ENCODE assay signal across 27 mouse cellular contexts in genomic region chr17:6830004-6830592, GRCm38 (mm10). TPM values are rescaled to one million over a fixed set of nuclear protein-coding genes. Genes with fewer than 3 reads are reported as not detected.
DNase-seq lines count a peak whose midpoint lies in the region; ATAC-seq and TF ChIP-seq lines count a peak whose summit lies in the region.
"Had no signal": no experiment of that assay in that cellular context is flagged by ENCODE, and none has a peak within 500 bp of the region (broad histone marks: within the 10 kb centered on the region; RNA-seq: fewer than 3 reads in every experiment).

No protein-coding gene starts in this region.

- TF ChIP-seq POLR2A in CH12.LX (IDR thresholded peaks at IDR 0.05; ENCODE audit: low read depth, low read length), result peak; percentile 42

- no peaks in the 10 kb centered on the region for H3K79me2 ChIP-seq in CH12.LX (replicated peaks; ENCODE audit: control insufficient read depth, extremely low read depth, insufficient read depth, poor library complexity, severe bottlenecking)

- H3K4me3 ChIP-seq in lung, postnatal 0 days (ENCODE audit: low read depth, low read length), result no peak overlapping the region
- no peak overlapping the region for H3K4me3 ChIP-seq in CH12.LX (replicated peaks in 1 of 3; ENCODE audit: low read depth in 2 of 3, low read length in 2 of 3, poor library complexity in 1 of 3)
- H3K4me3 ChIP-seq: embryonic facial prominence, embryonic 15.5 days; hindbrain, embryonic 10.5 days; limb, embryonic 12.5 days; liver, embryonic 13.5 days; midbrain, embryonic 12.5 days; neural tube, embryonic 12.5 days had no signal

- H3K9ac ChIP-seq in lung, postnatal 0 days (replicated peaks; ENCODE audit: low read depth), result no peak overlapping the region
- H3K9ac ChIP-seq in CH12.LX (ENCODE audit: insufficient read depth, low read depth), result peak overlapping the region; percentile 3; the same call in 1 of the 2 replicates
- H3K9ac ChIP-seq: embryonic facial prominence, embryonic 15.5 days; limb, embryonic 12.5 days; liver, embryonic 13.5 days; midbrain, embryonic 12.5 days; neural tube, embryonic 12.5 days had no signal

- no peak; the same call in 1 of the 2 replicates for TF ChIP-seq RAD21 in CH12.LX (IDR thresholded peaks at IDR 0.05; ENCODE audit: low read depth, low read length)

- H3K9me3 ChIP-seq in lung, postnatal 0 days (ENCODE audit: low read length), result no peaks in the 10 kb centered on the region
- H3K9me3 ChIP-seq in CH12.LX (replicated peaks; ENCODE audit: low read length), result no peaks in the 10 kb centered on the region
- H3K9me3 ChIP-seq: embryonic facial prominence, embryonic 15.5 days; hindbrain, embryonic 10.5 days; limb, embryonic 12.5 days; liver, embryonic 13.5 days; midbrain, embryonic 12.5 days; neural tube, embryonic 12.5 days had no signal

- H3K4me1 ChIP-seq in lung, postnatal 0 days (ENCODE audit: insufficient read depth, low read depth, low read length), result peaks cover 8% of the 10 kb centered on the region
- peaks cover 18 to 53% of the 10 kb centered on the region in 2 experiments for H3K4me1 ChIP-seq in CH12.LX (ENCODE audit: control insufficient read depth in 1 of 2, insufficient read depth in 2 of 2)
- H3K4me1 ChIP-seq: neural tube, embryonic 12.5 days had no signal

- peak; percentile 47 for DNase-seq in CD4-positive, CD25-positive, alpha-beta regulatory T cell, adult 2 months (ENCODE audit: low read depth, low spot score)
- DNase-seq in lung, postnatal 0 days (ENCODE audit: low spot score), result no peak
- no peak for DNase-seq in lung, postnatal 36 days
- peak; percentile 75 for DNase-seq in CH12.LX (ENCODE audit: extremely low read depth)
- peak; percentile 37 for DNase-seq in splenic B cell, adult 2 months (ENCODE audit: low read depth, low spot score)
- no peak for DNase-seq in natural killer cell, adult 2 months (ENCODE audit: low spot score in 2 of 2)
- DNase-seq in frontal cortex, adult 2 months (ENCODE audit: extremely low spot score in 1 of 2, low spot score in 1 of 2), result no peak
- DNase-seq: adrenal gland, postnatal 14 days; cerebellum, adult 2 months; cerebellum, postnatal 36 days; embryo, embryonic 11 days; gastrocnemius, postnatal 10 days; kidney, postnatal 36 days; layer of hippocampus, postnatal 36 days; liver, embryonic 13.5 days; lung, adult 2 months; thymus, adult 2 months had no signal

- TF ChIP-seq EP300 in lung, postnatal 0 days (IDR thresholded peaks at IDR 0.05), result no peak
- TF ChIP-seq EP300 in CH12.LX (IDR thresholded peaks at IDR 0.05; ENCODE audit: low read length), result no peak; the same call in none of the 2 replicates

- dilution Hi-C loops in CH12.LX (cut with MboI; ENCODE audit: extremely low pct_ligation_motif_present, extremely low pct_unique_long_range_greater_than_20kb, low sequenced_read_pairs), result no loop called here

- in situ Hi-C loops in CH12.LX (cut with MboI; ENCODE audit: low pct_ligation_motif_present, low pct_unique_long_range_greater_than_20kb, low sequenced_read_pairs), result no loop called here

- H3K36me3 ChIP-seq in lung, postnatal 0 days (ENCODE audit: insufficient read depth, low read length), result no peaks in the 10 kb centered on the region
- no peaks in the 10 kb centered on the region for H3K36me3 ChIP-seq in CH12.LX (replicated peaks in 1 of 2; ENCODE audit: control insufficient read depth in 1 of 2, insufficient read depth in 1 of 2, low read length in 1 of 2)
- no peaks in the 10 kb centered on the region for H3K36me3 ChIP-seq in splenic B cell, adult 2 months (ENCODE audit: control insufficient read depth, insufficient read depth, low read length, poor library complexity, severe bottlenecking)
- H3K36me3 ChIP-seq: embryonic facial prominence, embryonic 15.5 days; hindbrain, embryonic 10.5 days; limb, embryonic 12.5 days; liver, embryonic 13.5 days; midbrain, embryonic 12.5 days; neural tube, embryonic 12.5 days had no signal

- no peak for ATAC-seq in CD4-positive, CD25-positive, alpha-beta regulatory T cell, adult 4 months
- ATAC-seq in lung, postnatal 0 days, result no peak
- ATAC-seq: forebrain, embryonic 14.5 days; hindbrain, embryonic 16.5 days; intestine, postnatal 0 days had no signal

- no peak for TF ChIP-seq CTCF in lung, postnatal 0 days (IDR thresholded peaks at IDR 0.05)
- TF ChIP-seq CTCF in CH12.LX (conservative IDR thresholded peaks at IDR 0.05 in 1 of 2, IDR thresholded peaks at IDR 0.05 in 1 of 2; ENCODE audit: low read depth in 2 of 2, low read length in 2 of 2), result no peak

- peak overlapping the region; percentile 88; the same call in 1 of the 2 replicates for H3K27ac ChIP-seq in lung, postnatal 0 days (ENCODE audit: low read length)
- peak overlapping the region; percentile 57 for H3K27ac ChIP-seq in CH12.LX (ENCODE audit: insufficient read depth, low read depth)
- H3K27ac ChIP-seq: embryonic facial prominence, embryonic 15.5 days; hindbrain, embryonic 10.5 days; limb, embryonic 12.5 days; liver, embryonic 13.5 days; midbrain, embryonic 12.5 days; neural tube, embryonic 12.5 days had no signal

- H3K4me2 ChIP-seq in lung, postnatal 0 days (replicated peaks; ENCODE audit: low read depth, low read length), result no peak overlapping the region
- peak overlapping the region; percentile 21 for H3K4me2 ChIP-seq in CH12.LX (ENCODE audit: insufficient read depth, low read depth, poor library complexity, severe bottlenecking)
- H3K4me2 ChIP-seq: embryonic facial prominence, embryonic 15.5 days; heart, embryonic 11.5 days; limb, embryonic 12.5 days; liver, embryonic 13.5 days; midbrain, embryonic 12.5 days; neural tube, embryonic 12.5 days had no signal

- H3K27me3 ChIP-seq in lung, postnatal 0 days (replicated peaks; ENCODE audit: insufficient read depth, low read length), result no peaks in the 10 kb centered on the region
- H3K27me3 ChIP-seq in CH12.LX (replicated peaks), result no peaks in the 10 kb centered on the region
- no peaks in the 10 kb centered on the region for H3K27me3 ChIP-seq in splenic B cell, adult 2 months (ENCODE audit: control insufficient read depth, insufficient read depth, low read length, poor library complexity, severe bottlenecking)
- H3K27me3 ChIP-seq: embryonic facial prominence, embryonic 15.5 days; limb, embryonic 12.5 days; midbrain, embryonic 12.5 days; neural tube, embryonic 12.5 days had no signal

- WGBS in lung, postnatal 0 days, result 59% methylated on average over 1 of the region's 1 CpGs

TF ChIP-seq in CH12.LX, 34 proteins besides CTCF, POLR2A, EP300 and RAD21:
- 0 out of 2 replicates have a peak, but pooled peaks have one; percentile 25 for TF ChIP-seq NELFE (IDR thresholded peaks at IDR 0.05; ENCODE audit: low read depth, low read length)
- TF ChIP-seq CHD1 (IDR thresholded peaks at IDR 0.05; ENCODE audit: low read depth, low read length), result no peak
- TF ChIP-seq UBTF (IDR thresholded peaks at IDR 0.05; ENCODE audit: low read depth, low read length), result no peak
- peak; percentile 66 for TF ChIP-seq ETS1 (conservative IDR thresholded peaks at IDR 0.05; ENCODE audit: low read depth, low read length)
- TF ChIP-seq MAX (IDR thresholded peaks at IDR 0.05; ENCODE audit: low read length), result peak; percentile 44; the same call in 1 of the 2 replicates
- peak; percentile 89 for TF ChIP-seq BHLHE40 (IDR thresholded peaks at IDR 0.05; ENCODE audit: low read depth, low read length)
- TF ChIP-seq ZKSCAN1 (IDR thresholded peaks at IDR 0.05; ENCODE audit: borderline replicate concordance, low read depth, low read length), result no peak
- TF ChIP-seq MEF2A (IDR thresholded peaks at IDR 0.05; ENCODE audit: borderline replicate concordance, low read depth, low read length), result peak; percentile 75; the same call in 1 of the 2 replicates
- TF ChIP-seq MYC (IDR thresholded peaks at IDR 0.05; ENCODE audit: low read depth, low read length), result peak; percentile 53; the same call in 1 of the 2 replicates
- TF ChIP-seq MAZ (IDR thresholded peaks at IDR 0.05; ENCODE audit: low read depth, low read length), result no peak; the same call in 1 of the 2 replicates
- no peak for TF ChIP-seq SIN3A (IDR thresholded peaks at IDR 0.05; ENCODE audit: low read length)
- no peak for TF ChIP-seq NRF1 (IDR thresholded peaks at IDR 0.05; ENCODE audit: low read depth, low read length)
- no peak for TF ChIP-seq USF2 (conservative IDR thresholded peaks at IDR 0.05; ENCODE audit: low read depth, low read length)
- 0 out of 2 replicates have a peak, but pooled peaks have one; percentile 17 for TF ChIP-seq TCF12 (IDR thresholded peaks at IDR 0.05; ENCODE audit: low read depth, low read length)
- TF ChIP-seq ZNF384 (IDR thresholded peaks at IDR 0.05; ENCODE audit: low read depth, low read length), result no peak
- no peak for TF ChIP-seq POLR2AphosphoS2 (IDR thresholded peaks at IDR 0.05; ENCODE audit: low read depth, low read length)
- no peak; the same call in 1 of the 2 replicates for TF ChIP-seq CHD2 (IDR thresholded peaks at IDR 0.05; ENCODE audit: low read length)

RNA-seq across cellular contexts. Expression of gene Ezr, which starts 47.5 kb away (rescaled TPM):
- polyA plus RNA-seq in CD4-positive, CD25-positive, alpha-beta regulatory T cell, adult 4 months (2017; shearing (Covaris generic)), result 100 to 1,000 TPM; 110 to 136 TPM
- polyA plus RNA-seq in lung, postnatal 0 days (2015; fragmentation: Nextera tagmentation; extraction: Ambion mirVana), result 275 and 288 TPM in 2 replicates
- total RNA-seq in CH12.LX (2012; rRNA removed), result 107 and 115 TPM in 2 replicates
- total RNA-seq in CH12.LX (2014; rRNA removed), result 123 and 139 TPM in 2 replicates
- 207 and 290 TPM in 2 replicates for polyA plus RNA-seq in CH12.LX (2012; ENCODE audit: insufficient read length, low read depth)
- 49.8 and 53.9 TPM in 2 replicates for polyA plus RNA-seq in frontal cortex, adult 2 months (2012; rRNA removed)

Comparison
In these comparisons a context has a peak if more than half of its experiments do, and no peak if none do; other contexts are left out.
1. DNase-seq: peak in CD4-positive, CD25-positive, alpha-beta regulatory T cell, adult 2 months (single experiment), CH12.LX (single experiment) and splenic B cell, adult 2 months (single experiment); none in lung, postnatal 0 days (single experiment), lung, postnatal 36 days (single experiment), natural killer cell, adult 2 months (0 of 2) and frontal cortex, adult 2 months (0 of 2).